Mouse (Mus musculus) erythroblast, embryonic 14.5 days (primary cell): ENCODE data around the gene Lrrc75a.

Experiments
- GATA1 ChIP-seq: IDR thresholded peaks from 2 replicates; pipeline ENCODE4 v1.6.1; 2012; ENCODE audit warnings: low read length, inconsistent platforms, mixed read lengths
- TAL1 ChIP-seq: IDR thresholded peaks from 3 replicates; pipeline ENCODE4 v1.6.1; 2012; ENCODE audit warnings: low read length, inconsistent platforms, mixed read lengths

DNA sequence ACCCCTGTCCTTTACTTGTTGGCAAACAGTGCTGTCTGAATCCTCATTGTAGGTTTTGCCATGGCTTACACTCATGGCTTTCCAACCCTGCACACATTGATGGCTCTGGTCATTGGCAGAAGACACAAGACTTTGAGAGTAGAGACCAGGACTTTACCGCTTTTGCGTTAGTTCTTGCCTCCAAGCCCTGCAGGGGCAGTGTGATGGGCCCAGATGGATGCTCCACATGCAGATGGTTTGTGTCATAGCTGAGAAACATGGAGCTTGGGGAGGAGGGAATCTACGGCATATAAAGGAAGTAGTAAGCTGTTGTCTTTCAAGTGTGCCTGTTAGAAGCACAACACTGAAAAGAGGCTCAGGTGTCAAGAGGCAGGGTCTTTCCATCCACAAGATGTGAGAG is 3.8 kb upstream of the Lrrc75a start:
- TF ChIP-seq GATA1 (no peak), TAL1 (no peak)
